Mouse (Mus musculus) lung, adult 2 months (tissue): Measurements from ENCODE around the gene Cpne5. TPM values are rescaled to one million over a fixed set of nuclear protein-coding genes. Genes with fewer than 3 reads are reported as not detected.
"Not testable (repeated sequence)": the region's sequence is repeated elsewhere in the genome, so short reads cannot be mapped to it uniquely, and the experiment has no call there.

Source experiments
- DNase-seq: peaks from one replicate; pipeline ENCODE4 v3.0.0; 2022
- H3K4me1 ChIP-seq: fragments of 200-500 bp; 2 replicates; pipeline ENCODE4 v1.6.1; 2011; ENCODE audit warnings: low read length; ENCODE audit not compliant: control insufficient read depth, insufficient read depth
- H3K4me3 ChIP-seq: fragments of 200-500 bp; replicated peaks from 2 replicates; pipeline ENCODE3; 2011; ENCODE audit warnings: low read depth, mild to moderate bottlenecking, control low read depth, low read length; ENCODE audit errors: extremely low read depth
- CTCF ChIP-seq: fragments of 200-500 bp; IDR thresholded peaks from 2 replicates; pipeline ENCODE4 v1.5.1; 2011; ENCODE audit warnings: mild to moderate bottlenecking, low read length, control low read depth; ENCODE audit not compliant: insufficient read depth
- POLR2A ChIP-seq: fragments of 200-500 bp; IDR thresholded peaks from 2 replicates; pipeline ENCODE4 v1.6.1; 2011; ENCODE audit warnings: low read depth, mild to moderate bottlenecking, control low read depth, low read length, borderline replicate concordance; ENCODE audit errors: extremely low read depth
- WGBS: fragments of 180-500 bp; shearing (Covaris S2); methylation state at CpG from one replicate; pipeline ENCODE4 v1.1.7; 2018; 5-methylcytosine and 5-hydroxymethylcytosine counted together
- polyA plus RNA-seq: library from polyadenylated mRNA; depleted of rRNA; stranded (reverse); fragments of >200 nt; gene quantifications from 2 replicates; pipeline ENCODE4 v1.2.3, GENCODE M21; 2012

Gene Cpne5
- polyA plus RNA-seq, 1 experiment, result 13.6 TPM

GRCm38 (mm10) chr17:29267931-29268681, 30.1 kb upstream of the Cpne5 start:
- H3K4me3 ChIP-seq, result no peak overlapping the region
- no peak for TF ChIP-seq CTCF
- TF ChIP-seq POLR2A, result no peak
- no peak for DNase-seq
- 45% methylated on average over 6 of the region's 6 CpGs for WGBS
- H3K4me1 ChIP-seq, result peaks cover 10% of the 10 kb centered on the region

- not testable (repeated sequence) for DNase-seq, H3K4me3 ChIP-seq
- H3K4me1 ChIP-seq, result peaks cover 11% of the 10 kb centered on the region
- 89% methylated on average over 2 of the region's 2 CpGs for WGBS
Observed at GRCm38 (mm10) chr17:29267040-29267439, 29.1 kb upstream of the Cpne5 start.

- TF ChIP-seq CTCF, result no peak
- no peak for TF ChIP-seq POLR2A
- DNase-seq, result no peak
- Histone ChIP-seq H3K4me3 (no peak overlapping the region), H3K4me1 (peaks cover 8% of the 10 kb centered on the region)
- WGBS, result 55% methylated on average over 5 of the region's 5 CpGs
Observed at GRCm38 (mm10) chr17:29264760-29265159, 26.8 kb upstream of the Cpne5 start.

- peaks cover 7% of the 10 kb centered on the region; the same call in 1 of the 2 replicates for H3K4me1 ChIP-seq
- 0 out of 2 replicates have a peak, but pooled peaks have one; percentile 7 for TF ChIP-seq POLR2A
- TF ChIP-seq CTCF, result no peak
- DNase-seq, result peak; percentile 89
- 7% methylated on average over 38 of the region's 38 CpGs for WGBS
- H3K4me3 ChIP-seq, result peak within 1 kb of the TSS; percentile 88
Observed at GRCm38 (mm10) chr17:29263840-29264633, 26.1 kb upstream of the Cpne5 start, which contains the start of gene Ppil1. Ppil1 (minus strand) TSS chr17:29264186.

GRCm38 (mm10) chr17:29263417-29263816, 25.4 kb upstream of the Cpne5 start:
- no peak for TF ChIP-seq CTCF
- no peak for TF ChIP-seq POLR2A
- H3K4me1 ChIP-seq, result peaks cover 9% of the 10 kb centered on the region; the same call in 1 of the 2 replicates
- no peak for DNase-seq
- H3K4me3 ChIP-seq, result peak overlapping the region; percentile 88
- WGBS, result under 1% methylated on average over 14 of the region's 14 CpGs

GRCm38 (mm10) chr17:29262259-29262649, 24.3 kb upstream of the Cpne5 start:
- H3K4me3 ChIP-seq, result no peak overlapping the region
- H3K4me1 ChIP-seq, result peaks cover 9% of the 10 kb centered on the region; the same call in 1 of the 2 replicates
- no peak for TF ChIP-seq POLR2A
- TF ChIP-seq CTCF, result no peak
- DNase-seq, result no peak
- WGBS, result 21% methylated on average over 2 of the region's 2 CpGs

GRCm38 (mm10) chr17:29261603-29262258, 23.8 kb upstream of the Cpne5 start:
- H3K4me1 ChIP-seq, result peaks cover 9% of the 10 kb centered on the region; the same call in 1 of the 2 replicates
- H3K4me3 ChIP-seq, result no peak overlapping the region
- TF ChIP-seq CTCF (no peak), POLR2A (no peak)
- no peak for DNase-seq
- 83% methylated on average over 22 of the region's 22 CpGs for WGBS

GRCm38 (mm10) chr17:29260501-29260900, 22.5 kb upstream of the Cpne5 start:
- TF ChIP-seq POLR2A (no peak), CTCF (no peak)
- 86% methylated on average over 15 of the region's 15 CpGs for WGBS
- DNase-seq, result no peak
- Histone ChIP-seq H3K4me1 (peaks cover 9% of the 10 kb centered on the region; the same call in 1 of the 2 replicates), H3K4me3 (no peak overlapping the region)

- peak; percentile 65 for DNase-seq
- no peak overlapping the region for H3K4me3 ChIP-seq
- WGBS, result 5% methylated on average over 3 of the region's 3 CpGs
- no peak for TF ChIP-seq POLR2A
- TF ChIP-seq CTCF, result peak; percentile 86
- peaks cover 7% of the 10 kb centered on the region; the same call in 1 of the 2 replicates for H3K4me1 ChIP-seq
Observed at GRCm38 (mm10) chr17:29259489-29259888, 21.5 kb upstream of the Cpne5 start.
